Mouse (Mus musculus) lung, adult 10 weeks (tissue): ENCODE data around the gene Aar2. TPM values are rescaled to one million over a fixed set of nuclear protein-coding genes. Genes with fewer than 3 reads are reported as not detected.

Experiments used
- polyA plus RNA-seq: library from polyadenylated mRNA; stranded (reverse); fragments of 350-450 nt; fragmentation: Illumina TruSeq; extraction: RNeasy Lipid Tissue Mini Kit (QIAGEN cat#74804); gene quantifications from one replicate; pipeline ENCODE4 v1.2.3, GENCODE M21; 2014; ENCODE audit warnings: low read depth, low replicate concordance; ENCODE audit not compliant: insufficient read depth

Gene Aar2
- 16.4 TPM for polyA plus RNA-seq

GRCm38 (mm10) chr2:156547123-156547891 is at the start of gene Aar2:
Gene Aar2 (plus strand): TSS chr2:156547584.

GRCm38 (mm10) chr2:156613541-156614257 is 66.3 kb downstream of the Aar2 start, which contains the start of gene Dlgap4:
Gene Dlgap4 (plus strand): TSS chr2:156613705.

Other genes with a start within 250 kb of the Aar2 start
- 2.6 TPM for gene Cnbd2, start 235.3 kb upstream of the Aar2 start, polyA plus RNA-seq
- gene Scand1, start 234.9 kb upstream of the Aar2 start, polyA plus RNA-seq: 42.7 TPM
- 6.2 TPM for gene Epb41l1, start 126.7 kb upstream of the Aar2 start, polyA plus RNA-seq
- gene Dlgap4, start 66.1 kb downstream of the Aar2 start, polyA plus RNA-seq: 33.5 TPM
- 202 TPM for gene Myl9, start 227.8 kb downstream of the Aar2 start, polyA plus RNA-seq